Mouse (Mus musculus) CH12.LX (cell line): Measurements from ENCODE around the gene Gm20388.

ENCODE experiments used
- CHD2 ChIP-seq: IDR thresholded peaks from 2 replicates; pipeline ENCODE4 v1.6.1; 2011; ENCODE audit warnings: low read length, improper control_type of control experiment
- CTCF ChIP-seq, 2 experiments: IDR thresholded peaks in 1 of 2; conservative IDR thresholded peaks in 1 of 2; 2 replicates each; pipeline ENCODE4 v1.5.1; 2011 to 2012; ENCODE audit warnings: low read depth in 2 of 2, low read length in 2 of 2, improper control_type of control experiment in 1 of 2, inconsistent platforms in 1 of 2, mild to moderate bottlenecking in 1 of 2, moderate library complexity in 1 of 2
- EP300 ChIP-seq: IDR thresholded peaks from 2 replicates; pipeline ENCODE4 v1.6.1; 2011; ENCODE audit warnings: low read length, improper control_type of control experiment
- GABPA ChIP-seq: IDR thresholded peaks from 2 replicates; pipeline ENCODE4 v1.6.1; 2012; ENCODE audit warnings: low read depth, low read length, improper control_type of control experiment, inconsistent platforms; ENCODE audit not compliant: insufficient replicate concordance
- HCFC1 ChIP-seq: IDR thresholded peaks from 2 replicates; pipeline ENCODE4 v1.6.1; 2012; ENCODE audit warnings: low read depth, mild to moderate bottlenecking, inconsistent platforms, low read length, improper control_type of control experiment
- KAT2A ChIP-seq: IDR thresholded peaks from 2 replicates; pipeline ENCODE4 v1.6.1; 2012; ENCODE audit warnings: low read length, improper control_type of control experiment, inconsistent platforms; ENCODE audit not compliant: insufficient replicate concordance
- MAX ChIP-seq: IDR thresholded peaks from 2 replicates; pipeline ENCODE4 v1.6.1; 2011; ENCODE audit warnings: low read length, improper control_type of control experiment
- NRF1 ChIP-seq: IDR thresholded peaks from 2 replicates; pipeline ENCODE4 v1.6.1; 2014; ENCODE audit warnings: low read depth, mild to moderate bottlenecking, inconsistent platforms, low read length, improper control_type of control experiment, moderate library complexity
- POLR2A ChIP-seq: IDR thresholded peaks from 2 replicates; pipeline ENCODE4 v1.6.1; 2011; ENCODE audit warnings: low read depth, mild to moderate bottlenecking, improper control_type of control experiment, low read length
- ZMIZ1 ChIP-seq: IDR thresholded peaks from 2 replicates; pipeline ENCODE4 v1.6.1; 2012; ENCODE audit warnings: low read depth, mild to moderate bottlenecking, inconsistent platforms, low read length, improper control_type of control experiment

- no peak for TF ChIP-seq CHD2
- no peak for TF ChIP-seq POLR2A
- no peak for TF ChIP-seq EP300
- no peak for TF ChIP-seq HCFC1
- no peak for TF ChIP-seq NRF1
- no peak for TF ChIP-seq GABPA
- no peak for TF ChIP-seq CTCF (conservative IDR thresholded peaks at IDR 0.05 in 1 of 2, IDR thresholded peaks at IDR 0.05 in 1 of 2; ENCODE audit: low read depth in 2 of 2, low read length in 2 of 2)
- no peak for TF ChIP-seq ZMIZ1
- no peak for TF ChIP-seq KAT2A
- no peak for TF ChIP-seq MAX
These were observed 359.8 kb downstream of the Gm20388 start for GRCm38 (mm10) chr8:120270449-120270848.
